In the genomic region with DNA sequence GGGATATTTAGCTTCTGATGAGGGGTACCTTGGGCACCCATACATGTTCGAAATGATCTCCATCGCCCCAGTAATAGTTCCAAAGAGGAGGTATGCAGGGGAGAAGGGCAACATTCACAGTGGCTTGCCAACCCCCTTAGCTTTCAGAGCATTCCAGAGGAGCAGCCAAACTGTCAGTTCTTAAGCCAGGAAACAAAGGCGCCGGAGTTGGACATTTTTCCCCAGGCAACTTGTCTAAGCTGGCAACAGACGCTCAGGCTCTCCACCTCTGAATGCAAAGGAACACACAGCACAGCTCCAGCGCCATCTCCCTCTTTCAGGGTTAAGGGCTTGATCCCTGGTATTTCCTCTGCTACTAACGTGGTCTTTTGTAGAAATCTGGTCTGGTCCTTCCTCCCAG, we compare ENCODE assay signal across 12 mouse cellular contexts.
DNase-seq lines count a peak whose midpoint lies in the region; ATAC-seq lines count a peak whose summit lies in the region.
"Had no signal": no experiment of that assay in that cellular context is flagged by ENCODE, and none has a peak within 500 bp of the region (broad histone marks: within the 10 kb centered on the region; RNA-seq: fewer than 3 reads in every experiment).

No protein-coding gene starts in this region.

- H3K27ac ChIP-seq in forebrain, embryonic 14.5 days (ENCODE audit: low read depth, low read length): no peak overlapping the region
- no peak overlapping the region for H3K27ac ChIP-seq in forebrain, embryonic 16.5 days (ENCODE audit: low read length)
- H3K27ac ChIP-seq in neural tube, embryonic 13.5 days (replicated peaks): peak overlapping the region; percentile 33; the same call in 1 of the 2 replicates
- H3K27ac ChIP-seq: limb, embryonic 15.5 days had no signal

- no peaks in the 10 kb centered on the region for H3K36me3 ChIP-seq in forebrain, embryonic 14.5 days (ENCODE audit: control insufficient read depth, insufficient read depth, low read length)
- H3K36me3 ChIP-seq in forebrain, embryonic 16.5 days (ENCODE audit: control insufficient read depth, insufficient read depth): no peaks in the 10 kb centered on the region
- H3K36me3 ChIP-seq in neural tube, embryonic 13.5 days: no peaks in the 10 kb centered on the region
- H3K36me3 ChIP-seq: limb, embryonic 15.5 days had no signal

- peak; percentile 77 for DNase-seq in forebrain, embryonic 14.5 days (ENCODE audit: low spot score)
- DNase-seq in neural tube, embryonic 10.5 days (ENCODE audit: extremely low spot score, low spot score): no peak
- peak; percentile 26 to 33 for DNase-seq in kidney, postnatal 36 days
- DNase-seq in urinary bladder, postnatal 14 days (ENCODE audit: low spot score): no peak
- DNase-seq in spleen, postnatal 36 days (ENCODE audit: low spot score in 2 of 2): no peak
- DNase-seq: cerebellum, adult 8-10 months; thymus, adult 2 months had no signal

- no peak for ATAC-seq in forebrain, embryonic 14.5 days
- no peak for ATAC-seq in forebrain, embryonic 16.5 days
- peak; percentile 59; the same call in 1 of the 2 replicates for ATAC-seq in neural tube, embryonic 13.5 days (ENCODE audit: low read depth)
- ATAC-seq in activated CD4-positive, CD25-positive, alpha-beta regulatory T cell, adult 4 months: no peak

- H3K27me3 ChIP-seq in forebrain, embryonic 14.5 days (replicated peaks; ENCODE audit: control insufficient read depth, insufficient read depth, low read length): no peaks in the 10 kb centered on the region
- H3K27me3 ChIP-seq in forebrain, embryonic 16.5 days (replicated peaks; ENCODE audit: control insufficient read depth, insufficient read depth, low read length): peaks cover 6% of the 10 kb centered on the region
- no peaks in the 10 kb centered on the region for H3K27me3 ChIP-seq in neural tube, embryonic 13.5 days
- H3K27me3 ChIP-seq: limb, embryonic 15.5 days had no signal

- H3K4me2 ChIP-seq in forebrain, embryonic 14.5 days (ENCODE audit: low read length): no peak overlapping the region
- H3K4me2 ChIP-seq in forebrain, embryonic 16.5 days (ENCODE audit: low read length): no peak overlapping the region
- no peak overlapping the region for H3K4me2 ChIP-seq in neural tube, embryonic 13.5 days
- H3K4me2 ChIP-seq: limb, embryonic 15.5 days had no signal

- no peak overlapping the region for H3K4me3 ChIP-seq in forebrain, embryonic 14.5 days (ENCODE audit: low read depth, low read length)
- H3K4me3 ChIP-seq in forebrain, embryonic 16.5 days (replicated peaks; ENCODE audit: low read length): no peak overlapping the region
- H3K4me3 ChIP-seq in neural tube, embryonic 13.5 days: no peak overlapping the region
- H3K4me3 ChIP-seq: limb, embryonic 15.5 days; myocyte had no signal

- no peak overlapping the region for H3K9ac ChIP-seq in forebrain, embryonic 14.5 days (ENCODE audit: low read length)
- no peak overlapping the region for H3K9ac ChIP-seq in forebrain, embryonic 16.5 days (replicated peaks; ENCODE audit: low read depth, low read length)
- H3K9ac ChIP-seq in neural tube, embryonic 13.5 days: no peak overlapping the region
- H3K9ac ChIP-seq: limb, embryonic 15.5 days had no signal

- WGBS in forebrain, embryonic 14.5 days: 21% methylated on average over 7 of the region's 7 CpGs
- WGBS in forebrain, embryonic 16.5 days: 15% methylated on average over 7 of the region's 7 CpGs
- 58% methylated on average over 7 of the region's 7 CpGs for WGBS in neural tube, embryonic 13.5 days

- H3K9me3 ChIP-seq in forebrain, embryonic 14.5 days (replicated peaks; ENCODE audit: control insufficient read depth, low read length): no peaks in the 10 kb centered on the region
- H3K9me3 ChIP-seq in forebrain, embryonic 16.5 days (ENCODE audit: control insufficient read depth, low read length): no peaks in the 10 kb centered on the region
- H3K9me3 ChIP-seq in neural tube, embryonic 13.5 days: no peaks in the 10 kb centered on the region
- H3K9me3 ChIP-seq: limb, embryonic 15.5 days had no signal

- H3K4me1 ChIP-seq in forebrain, embryonic 14.5 days (ENCODE audit: control insufficient read depth, insufficient read depth, low read length): peaks cover 8% of the 10 kb centered on the region; the same call in 1 of the 2 replicates
- peaks cover 13% of the 10 kb centered on the region for H3K4me1 ChIP-seq in forebrain, embryonic 16.5 days (replicated peaks; ENCODE audit: control insufficient read depth, insufficient read depth, low read length)
- peaks cover 45% of the 10 kb centered on the region for H3K4me1 ChIP-seq in neural tube, embryonic 13.5 days (replicated peaks)

Comparison
In these comparisons a context has a peak if more than half of its experiments do, and no peak if none do; other contexts are left out.
1. DNase-seq: peak in forebrain, embryonic 14.5 days (single experiment) and kidney, postnatal 36 days (2 of 2); none in neural tube, embryonic 10.5 days (single experiment), urinary bladder, postnatal 14 days (single experiment) and spleen, postnatal 36 days (0 of 2).